Mouse (Mus musculus) MEL (cell line): Measurements from ENCODE around the gene Zc3h13.

Experiments
- BHLHE40 ChIP-seq: IDR thresholded peaks from 2 replicates; pipeline ENCODE4 v1.6.1; 2012; ENCODE audit warnings: low read depth, mild to moderate bottlenecking, inconsistent platforms, low read length, improper control_type of control experiment, borderline replicate concordance
- CTCF ChIP-seq, 3 experiments: IDR thresholded peaks in 2 of 3; conservative IDR thresholded peaks in 1 of 3; 2 replicates each; pipeline ENCODE4 v1.5.1; 2011 to 2012; ENCODE audit warnings: low read length in 3 of 3, low read depth in 2 of 3, mild to moderate bottlenecking in 2 of 3, improper control_type of control experiment in 1 of 3, inconsistent platforms in 1 of 3, mixed read lengths in 1 of 3, moderate library complexity in 1 of 3; ENCODE audit not compliant: control insufficient read depth in 1 of 3, insufficient read depth in 1 of 3, poor library complexity in 1 of 3, severe bottlenecking in 1 of 3
- MAFK ChIP-seq: IDR thresholded peaks from 2 replicates; pipeline ENCODE4 v1.6.1; 2011; ENCODE audit warnings: low read depth, mild to moderate bottlenecking, low read length, improper control_type of control experiment, borderline replicate concordance
- MAX ChIP-seq: IDR thresholded peaks from 2 replicates; pipeline ENCODE4 v1.6.1; 2011; ENCODE audit warnings: low read length, improper control_type of control experiment
- POLR2A ChIP-seq, 2 experiments: IDR thresholded peaks; 2 replicates each; pipeline ENCODE4 v1.6.1; 2011 to 2012; ENCODE audit warnings: low read length in 2 of 2, mild to moderate bottlenecking in 2 of 2, control low read depth in 1 of 2, improper control_type of control experiment in 1 of 2, low read depth in 1 of 2, moderate library complexity in 1 of 2; ENCODE audit not compliant: control insufficient read depth in 1 of 2, insufficient read depth in 1 of 2, poor library complexity in 1 of 2
- SMC3 ChIP-seq: IDR thresholded peaks from 2 replicates; pipeline ENCODE4 v1.6.1; 2011; ENCODE audit warnings: low read depth, low read length, improper control_type of control experiment
- TAL1 ChIP-seq: IDR thresholded peaks from 2 replicates; pipeline ENCODE4 v1.6.1; 2012; ENCODE audit warnings: mild to moderate bottlenecking, inconsistent platforms, low read length, moderate library complexity, mixed read lengths

DNA sequence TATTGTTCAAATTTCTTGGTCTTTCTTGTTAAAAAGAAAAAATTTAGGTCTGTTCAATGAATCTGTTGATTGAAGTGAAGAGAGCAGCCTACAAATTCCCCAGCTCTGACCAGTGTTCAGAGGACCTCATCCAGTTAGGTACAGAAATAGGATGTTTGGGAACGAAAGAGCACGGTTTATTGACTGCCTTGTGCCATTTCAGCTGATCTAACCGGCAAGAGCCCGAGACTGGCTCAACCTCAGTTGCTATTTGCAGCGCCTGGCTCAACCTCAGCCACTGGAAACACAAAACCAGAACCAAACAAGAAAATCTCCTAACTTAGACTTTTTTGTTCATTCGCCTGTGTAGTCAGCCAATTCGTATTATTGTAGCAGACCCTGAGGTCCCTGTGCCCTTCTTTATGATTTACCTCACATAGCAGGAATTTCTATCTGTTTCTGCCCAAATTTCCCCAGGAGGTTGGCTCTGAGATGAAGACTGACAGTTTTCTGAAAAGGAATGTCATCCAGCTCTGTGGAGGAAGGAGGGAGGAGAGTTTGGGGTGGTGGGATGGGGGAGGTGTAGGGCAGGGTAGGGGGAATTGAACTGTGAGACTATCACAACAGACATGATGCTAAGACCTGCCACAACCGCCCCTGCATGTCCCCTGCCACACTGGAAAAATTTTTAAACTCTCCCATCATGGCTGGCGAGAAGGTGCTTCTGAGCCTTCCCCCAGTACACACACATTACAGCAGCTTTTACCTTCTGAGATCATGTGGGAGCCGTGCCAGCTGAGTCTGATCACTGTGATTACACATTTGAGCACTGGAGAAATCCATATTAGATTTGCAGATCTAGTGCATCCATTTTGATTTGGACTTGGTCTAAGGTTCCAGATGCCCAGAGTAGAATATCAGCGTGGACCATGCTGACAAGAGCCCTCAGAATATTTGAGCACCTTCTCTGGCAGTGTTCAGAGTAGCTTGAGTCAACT is 37.9 kb upstream of the Zc3h13 start:
- TF ChIP-seq SMC3 (no peak), CTCF (IDR thresholded peaks at IDR 0.05 in 2 of 3, conservative IDR thresholded peaks at IDR 0.05 in 1 of 3; ENCODE audit: control insufficient read depth in 1 of 3, insufficient read depth in 1 of 3, low read depth in 2 of 3, low read length in 3 of 3, poor library complexity in 1 of 3, severe bottlenecking in 1 of 3) (no peak), MAFK (no peak), MAX (no peak), POLR2A (IDR thresholded peaks at IDR 0.05; ENCODE audit: control insufficient read depth in 1 of 2, insufficient read depth in 1 of 2, low read depth in 1 of 2, low read length in 2 of 2, poor library complexity in 1 of 2) (no peak), TAL1 (no peak), BHLHE40 (no peak)
